Mouse (Mus musculus): ENCODE results near the gene Slc22a18.

Slc22a18 gene

GRCm38 (mm10) chr7:143463865-143464415 is 9.6 kb upstream of the Slc22a18 start:
- DNase-seq = no peak

GRCm38 (mm10) chr7:143464811-143465560 is 8.6 kb upstream of the Slc22a18 start:
- no peak for DNase-seq

GRCm38 (mm10) chr7:143466099-143466677 is 7.3 kb upstream of the Slc22a18 start:
- peak; percentile 55 for DNase-seq

GRCm38 (mm10) chr7:143467714-143468113 is 5.8 kb upstream of the Slc22a18 start:
- no peak for DNase-seq

GRCm38 (mm10) chr7:143469946-143470345 is 3.6 kb upstream of the Slc22a18 start:
- DNase-seq = peak; percentile 63

- peak; percentile 72 for DNase-seq
Observed at GRCm38 (mm10) chr7:143474811-143475210, 1.3 kb downstream of the Slc22a18 start.

- DNase-seq = peak; percentile 90
Observed at GRCm38 (mm10) chr7:143475876-143476275, 2.3 kb downstream of the Slc22a18 start.

- DNase-seq = no peak
Observed at GRCm38 (mm10) chr7:143476702-143477335, 3.3 kb downstream of the Slc22a18 start.

- DNase-seq = no peak
Observed at GRCm38 (mm10) chr7:143477800-143478199, 4.3 kb downstream of the Slc22a18 start.

- DNase-seq = no peak
Observed at GRCm38 (mm10) chr7:143480498-143480897, 7.0 kb downstream of the Slc22a18 start.

- DNase-seq = no peak
Observed at GRCm38 (mm10) chr7:143481806-143482387, 8.4 kb downstream of the Slc22a18 start.

GRCm38 (mm10) chr7:143482541-143482940 is 9.0 kb downstream of the Slc22a18 start:
- DNase-seq = peak; percentile 57

GRCm38 (mm10) chr7:143489735-143490134 is 16.2 kb downstream of the Slc22a18 start:
- no peak for DNase-seq

- DNase-seq = no peak
Observed at GRCm38 (mm10) chr7:143493616-143494126, 20.1 kb downstream of the Slc22a18 start.

GRCm38 (mm10) chr7:143495104-143495961 is 21.8 kb downstream of the Slc22a18 start:
- DNase-seq = no peak

- DNase-seq = peak; percentile 69
Observed at GRCm38 (mm10) chr7:143498584-143498983, 25.0 kb downstream of the Slc22a18 start.

GRCm38 (mm10) chr7:143500912-143501311 is 27.4 kb downstream of the Slc22a18 start:
- peak; percentile 89 for DNase-seq

- DNase-seq = no peak
Observed at GRCm38 (mm10) chr7:143501643-143502417, 28.3 kb downstream of the Slc22a18 start.

GRCm38 (mm10) chr7:143502418-143503200 is 29.1 kb downstream of the Slc22a18 start, which contains the start of gene Phlda2:
Gene Phlda2 (minus strand): TSS chr7:143503150.
- peak; percentile 62 for DNase-seq

GRCm38 (mm10) chr7:143503926-143504325 is 30.4 kb downstream of the Slc22a18 start:
- DNase-seq = no peak
